Mouse (Mus musculus): ENCODE data around the gene Slc6a6.

The Slc6a6 gene

DNA sequence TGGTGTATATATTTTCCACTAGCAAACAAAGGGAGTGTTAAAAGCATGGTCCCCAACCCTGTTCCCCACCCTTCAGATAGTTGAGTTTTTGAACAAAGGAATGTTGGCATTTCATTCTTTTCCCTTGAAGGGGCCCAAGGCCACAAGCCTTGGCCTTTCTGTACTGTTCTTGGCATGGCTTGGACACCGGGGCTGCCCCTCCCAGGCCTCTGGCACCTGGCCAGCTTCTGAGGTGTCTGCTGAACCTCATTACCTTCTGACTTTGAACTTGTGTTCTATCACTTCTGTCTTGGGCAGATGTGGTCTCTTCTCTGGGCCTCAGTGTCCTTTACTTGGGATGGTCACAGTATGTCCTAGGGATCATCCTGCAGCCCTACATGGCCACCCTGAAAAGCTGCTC is 43.5 kb downstream of the Slc6a6 start:
- DNase-seq = no peak

DNA sequence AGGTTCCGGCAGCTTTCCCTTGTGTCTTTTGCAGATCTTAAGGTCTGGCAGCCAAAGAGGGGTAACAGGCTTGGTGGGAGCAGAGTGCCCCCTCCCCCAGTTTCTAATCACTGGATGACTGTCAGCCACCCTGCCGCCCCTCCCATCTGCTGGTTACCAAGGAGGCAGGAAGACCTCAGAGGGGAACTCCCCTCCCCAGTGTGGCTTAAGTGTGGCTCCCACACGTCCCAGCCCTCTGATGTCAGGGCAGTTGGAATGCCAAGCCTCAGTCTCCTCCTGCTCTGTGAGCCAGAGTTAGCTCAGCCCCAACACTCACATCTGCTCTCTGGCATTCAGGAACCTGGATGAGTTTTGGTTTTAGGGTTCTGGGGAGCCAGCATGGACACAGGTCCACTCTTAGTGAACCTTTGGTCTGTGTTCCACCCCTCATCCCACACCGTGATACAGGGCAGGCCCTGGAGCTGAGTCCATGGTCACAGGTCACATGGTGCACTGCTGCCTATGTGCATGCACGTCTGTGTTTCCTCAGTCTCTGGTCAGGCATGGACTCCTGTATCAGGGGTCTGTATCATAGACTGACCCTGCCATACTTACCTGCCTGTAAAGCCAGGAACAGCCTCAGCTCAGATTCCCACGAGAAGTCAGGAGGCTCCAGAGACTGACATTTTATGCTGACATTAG is 45.2 kb downstream of the Slc6a6 start:
- DNase-seq = no peak

DNA sequence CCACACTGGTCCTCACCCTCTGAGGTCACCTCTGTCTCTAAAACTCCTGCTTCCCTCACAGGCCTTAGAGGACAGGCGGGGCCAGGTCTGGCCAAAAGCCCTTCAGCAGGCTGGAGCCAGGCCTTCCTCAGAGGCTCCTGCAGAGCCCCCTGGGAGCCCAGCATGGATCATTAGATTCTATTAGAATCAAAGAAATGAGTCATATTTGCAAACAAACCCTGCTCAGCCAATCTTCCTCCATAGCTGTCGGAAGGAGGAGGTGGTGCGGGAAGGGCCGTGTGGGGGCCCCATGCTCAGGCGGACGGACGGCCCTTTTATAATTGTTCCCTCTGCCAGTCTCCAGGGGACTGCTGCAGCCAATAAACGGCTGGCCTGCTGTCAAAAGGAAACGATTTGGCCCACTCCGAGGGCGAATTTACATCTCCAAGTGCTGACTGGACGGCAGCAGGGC is 45.8 kb downstream of the Slc6a6 start:
- peak; percentile 84 for DNase-seq

DNA sequence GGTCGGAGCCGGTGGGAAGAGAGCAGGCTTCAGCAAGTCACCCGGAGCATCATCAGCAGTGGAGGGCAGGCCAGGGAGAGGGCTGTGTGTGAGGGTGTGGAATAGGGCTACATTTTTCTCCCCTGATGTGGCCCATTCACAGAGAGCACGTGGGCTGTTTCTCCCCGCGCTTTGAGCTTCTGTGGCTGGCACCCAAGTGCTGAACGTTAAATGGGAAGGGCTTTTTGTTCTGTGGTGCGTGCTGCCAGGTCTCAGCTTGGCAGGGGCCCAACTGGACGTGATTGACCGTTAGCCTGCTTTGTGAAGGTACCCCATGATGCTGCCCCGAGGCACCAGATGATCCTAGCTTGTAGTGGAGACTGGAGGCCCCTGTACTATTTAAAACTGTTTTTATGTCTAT is 48.3 kb downstream of the Slc6a6 start:
- DNase-seq = no peak

DNA sequence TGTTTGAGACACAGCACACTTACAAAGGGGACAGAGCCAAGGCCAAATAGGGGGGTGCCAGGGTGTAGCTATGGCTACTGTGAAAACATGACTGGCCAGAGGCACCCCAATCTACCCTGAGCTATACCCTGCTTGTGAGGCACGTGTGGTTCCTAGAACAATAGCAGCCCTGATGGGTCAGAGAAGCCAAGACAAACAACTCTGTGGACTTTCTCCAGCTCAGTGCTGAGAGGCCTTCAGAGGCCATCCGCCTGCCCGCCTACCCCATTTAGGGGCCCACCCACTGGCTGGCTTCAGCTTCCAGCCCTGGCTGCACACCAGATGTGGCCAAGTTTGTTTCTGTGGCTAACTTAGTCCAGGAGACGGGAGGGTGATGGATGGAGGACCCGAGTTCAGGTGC is 52.6 kb downstream of the Slc6a6 start:
- DNase-seq = peak; percentile 91

DNA sequence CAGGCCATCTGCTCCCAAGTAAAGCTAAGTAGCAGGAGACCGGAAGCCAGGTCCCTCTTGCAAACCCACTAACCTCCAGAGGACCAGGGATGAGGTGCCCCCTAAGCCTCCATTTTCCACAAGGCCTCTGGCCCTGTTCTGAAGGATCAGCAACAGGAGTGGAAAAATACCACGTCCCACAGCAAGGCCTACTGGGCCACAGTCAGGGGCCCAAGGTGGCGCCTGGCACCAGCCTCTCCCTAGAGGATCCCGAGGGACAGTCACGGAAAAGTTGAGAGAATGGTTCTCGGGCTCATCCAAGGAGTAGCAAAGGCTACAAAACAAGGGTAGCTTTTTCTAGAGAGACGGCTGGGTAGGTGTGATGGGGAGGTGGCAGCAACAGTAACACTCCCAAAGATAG is 53.6 kb downstream of the Slc6a6 start:
- no peak for DNase-seq

DNA sequence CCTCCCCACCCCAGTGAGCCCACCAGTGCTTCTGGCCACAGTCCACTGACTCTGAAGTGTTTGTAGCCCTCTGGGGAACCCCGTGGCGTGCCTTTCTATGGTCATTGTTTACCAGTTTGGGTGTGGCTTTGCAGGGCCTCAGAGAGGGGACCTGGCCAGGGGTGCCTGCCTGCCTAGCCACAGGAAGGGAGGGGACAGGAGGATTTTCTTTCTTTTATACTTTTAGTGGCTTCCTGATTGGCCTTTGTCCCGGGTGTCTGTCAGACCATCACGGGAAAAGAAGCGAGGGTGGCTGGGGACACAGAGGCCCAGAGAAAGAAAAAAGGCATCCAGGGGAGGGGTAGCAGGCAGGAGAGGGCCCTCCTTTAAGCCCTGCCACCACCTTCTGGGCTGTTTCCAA is 54.2 kb downstream of the Slc6a6 start:
- DNase-seq = peak; percentile 71

DNA sequence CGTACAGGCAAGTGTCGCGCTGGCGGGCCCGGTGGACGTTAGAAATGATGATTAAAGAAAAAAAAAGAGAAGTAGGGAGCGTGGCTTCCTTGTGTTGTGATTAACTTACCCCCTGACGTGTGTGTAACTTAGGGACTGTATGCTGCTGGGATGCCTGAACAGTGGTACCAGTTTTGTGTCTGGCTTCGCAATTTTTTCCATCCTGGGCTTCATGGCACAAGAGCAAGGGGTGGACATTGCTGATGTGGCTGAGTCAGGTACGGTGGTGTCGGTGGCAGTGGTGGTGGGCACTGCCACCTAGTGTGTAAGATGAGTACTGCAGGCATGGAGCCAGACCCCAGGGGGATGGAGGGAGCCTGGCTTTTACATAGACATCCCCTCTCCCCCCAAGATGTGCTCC is 57.2 kb downstream of the Slc6a6 start:
- DNase-seq = peak; percentile 61

DNA sequence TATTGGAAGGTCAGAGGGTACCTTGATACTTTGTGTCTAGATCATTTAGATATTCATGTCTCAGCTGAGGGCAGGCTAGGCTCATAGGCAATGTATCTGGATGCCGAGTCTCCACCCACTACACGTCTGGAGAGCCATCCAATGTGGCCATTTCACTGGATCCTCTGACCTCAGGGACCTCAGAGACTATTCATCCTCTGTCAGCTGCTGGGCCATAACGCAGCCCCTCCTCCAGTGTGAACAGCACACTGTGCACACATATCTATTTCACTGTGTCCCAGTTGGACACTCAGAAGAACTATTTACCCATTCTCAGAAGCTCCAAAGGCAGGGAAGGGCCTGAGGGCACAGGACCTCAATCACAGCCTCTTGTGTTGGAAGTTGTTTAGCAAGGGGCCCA is 58.6 kb downstream of the Slc6a6 start:
- no peak for DNase-seq

DNA sequence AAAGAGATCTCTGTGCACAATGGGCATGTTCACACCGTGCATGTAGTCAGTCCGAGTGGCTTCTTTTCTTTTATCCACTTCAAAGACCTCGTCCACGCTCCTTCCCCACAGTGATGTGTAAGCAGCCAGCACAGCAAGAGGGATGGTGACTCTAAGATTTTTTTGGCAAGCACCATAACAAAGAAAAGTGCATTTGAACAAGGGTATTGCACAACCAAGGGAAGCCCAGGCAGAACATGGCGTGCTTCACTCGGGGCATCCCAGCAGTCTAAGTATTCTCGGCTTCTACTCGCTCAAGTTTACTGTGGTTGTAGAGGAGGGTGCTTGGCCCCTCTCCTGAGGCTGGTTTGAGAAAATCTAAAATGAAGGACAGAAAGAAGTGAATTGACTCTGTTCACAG is 59.1 kb downstream of the Slc6a6 start:
- no peak for DNase-seq

DNA sequence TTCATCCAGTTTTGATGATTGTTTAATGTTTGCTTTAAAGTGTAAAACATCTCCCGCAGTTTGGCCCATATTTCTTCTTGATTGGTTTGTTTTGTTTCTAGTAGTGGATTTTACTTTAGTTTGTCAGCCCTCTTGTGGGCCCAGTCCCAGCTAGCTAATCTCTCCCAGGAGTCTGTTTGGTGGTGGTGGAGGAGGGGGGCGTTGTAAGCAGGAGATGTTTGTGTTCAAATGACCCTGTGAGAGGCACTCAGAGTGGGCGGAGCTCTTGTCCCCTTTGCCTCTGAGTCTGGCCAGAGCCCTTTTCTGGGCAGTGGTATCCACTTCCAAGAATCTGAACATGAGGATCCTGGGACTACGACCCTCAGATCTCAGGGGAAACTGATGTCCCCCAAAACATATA is 60.0 kb downstream of the Slc6a6 start:
- DNase-seq = no peak

DNA sequence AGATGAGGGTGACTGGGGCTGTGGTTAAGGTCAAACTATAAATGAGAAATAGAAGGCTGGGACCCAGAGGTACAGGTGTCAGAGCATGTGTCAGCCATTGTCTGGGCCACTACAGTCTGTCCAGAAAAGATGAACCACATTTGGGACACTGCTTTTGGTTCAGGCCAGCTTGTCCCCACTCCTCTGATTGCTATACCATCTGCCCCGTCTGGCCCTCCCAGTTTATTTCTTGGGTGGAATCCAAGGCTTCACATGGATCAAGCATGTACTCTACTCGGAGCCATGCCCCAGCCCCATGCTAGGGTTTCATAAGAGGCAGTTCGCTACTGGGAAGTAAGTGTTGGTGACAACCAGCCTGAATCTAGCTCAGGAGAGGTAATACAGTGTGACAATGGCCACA is 61.4 kb downstream of the Slc6a6 start:
- DNase-seq = no peak

DNA sequence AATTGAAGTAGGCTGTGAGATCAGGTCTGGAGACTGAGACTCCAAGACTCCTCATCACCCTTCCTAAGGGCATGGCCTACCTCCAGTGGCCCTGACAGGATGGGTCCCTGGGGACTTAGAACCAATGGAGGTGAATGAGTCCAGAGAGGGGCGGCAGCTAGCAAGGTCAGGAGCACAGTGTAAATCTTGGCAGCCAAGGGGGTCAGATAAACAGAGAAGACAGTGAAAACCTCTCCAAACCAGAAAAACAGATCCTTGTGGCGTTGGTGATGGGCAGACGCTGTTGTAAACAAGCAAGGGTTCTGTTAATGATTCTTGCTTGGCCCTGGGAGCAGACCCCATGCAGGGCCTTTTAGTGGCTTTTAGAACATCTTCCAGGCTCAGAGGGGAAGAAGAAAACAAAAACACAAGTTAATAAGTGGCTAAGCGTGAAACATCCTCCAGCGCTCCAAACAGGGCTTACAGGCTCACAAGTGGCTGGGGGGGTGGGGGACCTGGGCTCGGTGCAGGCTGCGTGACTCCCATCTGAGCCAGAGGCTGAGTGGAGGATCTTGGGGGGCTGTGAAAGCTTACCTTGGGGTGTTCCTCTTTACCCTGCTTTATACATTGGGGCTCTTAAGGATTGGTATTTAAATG is 62.2 kb downstream of the Slc6a6 start:
- DNase-seq = no peak

DNA sequence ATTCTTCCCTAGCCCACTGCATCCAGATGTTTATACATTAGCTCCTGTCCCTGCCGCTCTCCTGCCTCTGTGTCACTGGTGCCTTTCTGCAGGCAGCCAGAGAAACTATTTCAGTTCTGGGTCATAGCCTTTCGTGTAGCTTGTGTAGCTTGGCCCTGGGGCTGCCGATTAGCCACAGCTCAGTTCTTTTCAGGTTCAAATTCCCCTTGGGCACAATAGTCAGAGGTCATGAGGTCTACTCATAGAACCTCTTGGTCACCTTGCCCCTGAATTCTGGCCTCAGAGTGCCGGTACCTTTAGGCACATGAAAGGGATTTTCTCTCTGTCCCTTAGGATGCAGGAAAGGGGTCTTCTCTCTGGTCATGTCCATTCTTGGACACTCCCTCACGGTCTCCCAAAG is 62.9 kb downstream of the Slc6a6 start:
- DNase-seq = no peak

DNA sequence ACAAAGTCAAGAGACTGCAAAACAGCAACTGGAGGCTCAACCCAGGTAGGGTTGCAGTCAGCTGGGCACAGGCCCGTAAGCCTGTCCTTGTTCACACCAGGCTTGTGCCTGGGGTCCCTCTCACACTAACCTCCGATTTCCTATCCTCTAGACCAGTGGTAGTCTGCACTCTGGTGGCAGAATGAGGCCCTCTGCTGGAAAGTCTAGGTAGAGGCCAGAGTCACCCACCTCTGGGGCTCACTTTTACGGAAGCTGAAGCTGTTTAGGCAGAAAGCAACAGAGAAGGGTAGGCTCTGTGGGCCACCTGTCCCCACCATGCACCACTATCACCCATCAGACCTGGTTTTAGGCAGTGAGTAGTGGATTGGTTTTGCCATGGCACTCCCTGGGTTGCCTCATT is 67.1 kb downstream of the Slc6a6 start:
- peak; percentile 43 for DNase-seq

DNA sequence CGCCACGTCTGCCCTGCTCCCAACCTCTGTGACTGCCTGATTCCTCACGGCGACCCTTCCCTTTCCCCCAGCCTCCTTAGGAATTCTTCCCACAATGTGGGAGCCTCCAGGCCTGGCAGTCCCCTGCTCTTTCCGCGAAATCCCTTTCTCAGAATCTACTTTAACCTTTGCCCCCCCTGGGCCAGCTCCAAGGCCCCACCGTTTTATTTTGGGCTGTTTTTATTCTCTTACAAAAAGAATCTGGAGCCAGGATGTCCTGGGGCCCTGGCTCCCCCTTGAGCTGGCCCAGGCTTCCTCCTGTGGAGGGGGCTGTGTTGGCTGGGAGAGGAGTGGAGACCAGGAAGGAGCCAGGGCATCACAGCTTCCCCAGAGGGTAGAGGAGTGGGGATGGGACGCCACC is 69.0 kb downstream of the Slc6a6 start:
- no peak for DNase-seq

DNA sequence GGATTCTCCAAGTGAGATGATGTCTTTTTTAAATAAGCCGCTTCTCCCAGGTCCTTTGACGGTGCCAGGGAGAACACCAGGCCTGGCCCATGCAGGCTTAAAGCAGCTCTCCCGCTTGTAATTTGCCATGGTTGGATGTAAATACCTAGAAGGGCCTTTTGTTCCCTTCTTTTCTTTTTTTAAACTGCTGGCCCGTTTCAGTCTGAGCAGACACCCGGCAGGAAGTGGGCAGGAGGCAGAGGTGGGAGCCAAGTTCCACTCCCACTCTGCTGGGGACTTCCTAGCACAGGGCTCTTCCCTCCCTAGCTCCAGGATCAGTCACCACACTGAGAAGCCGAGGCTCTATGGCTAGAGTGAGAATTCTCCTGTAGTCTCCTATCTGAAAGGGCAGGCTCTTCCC is 70.2 kb downstream of the Slc6a6 start:
- no peak for DNase-seq

DNA sequence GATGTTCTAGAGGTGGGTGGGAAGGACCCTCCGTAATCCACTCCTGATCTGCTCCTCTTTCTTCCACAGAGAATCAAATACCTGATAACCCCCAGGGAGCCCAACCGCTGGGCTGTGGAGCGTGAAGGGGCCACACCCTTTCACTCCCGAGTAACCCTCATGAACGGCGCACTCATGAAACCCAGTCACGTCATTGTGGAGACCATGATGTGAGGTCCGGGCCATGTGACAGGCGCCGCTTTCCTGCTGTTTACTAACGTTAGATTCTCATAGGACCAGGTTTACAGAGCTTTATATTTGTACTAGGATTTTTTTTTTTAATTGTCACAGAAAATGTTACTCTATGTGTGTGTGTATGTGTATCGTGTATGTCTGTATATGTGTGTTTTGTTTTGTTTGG is 71.0 kb downstream of the Slc6a6 start:
- no peak for DNase-seq

DNA sequence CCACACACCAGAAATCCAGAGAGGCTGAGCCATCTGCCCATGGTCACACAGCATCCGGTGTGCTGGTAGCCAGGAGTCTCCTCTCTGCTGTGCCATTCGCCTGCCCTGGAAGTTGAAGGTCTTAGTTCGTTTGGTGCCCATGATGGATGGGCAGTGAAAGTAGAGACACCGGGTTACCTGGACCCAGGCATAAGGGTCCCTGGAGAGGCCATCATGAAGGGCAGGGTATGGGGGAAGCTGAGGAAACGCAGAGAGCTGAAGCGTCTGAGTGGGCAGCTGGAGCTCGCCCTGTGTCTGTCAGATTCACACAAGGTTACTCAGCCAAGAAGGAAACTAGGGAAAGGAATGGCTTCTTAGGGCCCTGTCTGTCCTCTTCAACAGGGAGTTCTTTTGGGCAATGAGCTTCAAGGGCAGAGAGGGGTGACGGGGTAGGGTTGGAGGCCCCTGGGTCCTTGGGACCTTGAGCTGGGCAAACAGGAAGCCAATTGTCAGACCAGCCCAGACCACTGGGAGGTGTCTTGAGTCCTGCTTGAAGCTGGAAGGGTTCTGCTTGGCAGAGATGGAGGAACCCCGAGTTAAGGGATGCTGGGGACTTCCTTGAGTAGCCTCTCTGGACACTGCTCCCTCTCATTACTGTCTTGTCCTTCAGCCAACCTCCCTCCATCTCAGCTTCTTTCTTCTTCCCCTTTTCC is 78.3 kb downstream of the Slc6a6 start:
- DNase-seq = no peak

DNA sequence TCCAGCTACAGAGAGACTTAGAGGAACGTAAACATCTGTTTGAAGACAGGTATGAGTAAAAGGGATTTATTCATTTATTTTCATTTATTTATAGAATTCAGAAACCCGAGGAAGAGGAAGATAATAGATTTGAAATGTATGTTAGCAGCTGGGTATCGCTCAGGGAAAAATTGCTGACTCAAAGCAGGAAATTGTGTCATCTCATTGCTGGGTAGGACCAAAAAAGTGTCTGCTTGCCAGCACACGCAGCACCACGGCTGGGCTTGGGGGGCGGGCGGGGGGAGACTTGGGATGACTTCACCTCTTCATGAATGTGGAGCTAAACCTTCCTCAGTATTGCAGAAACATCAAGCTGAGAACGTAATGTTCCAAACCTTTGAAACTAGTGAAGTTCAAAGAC is 83.7 kb downstream of the Slc6a6 start:
- no peak for DNase-seq

DNA sequence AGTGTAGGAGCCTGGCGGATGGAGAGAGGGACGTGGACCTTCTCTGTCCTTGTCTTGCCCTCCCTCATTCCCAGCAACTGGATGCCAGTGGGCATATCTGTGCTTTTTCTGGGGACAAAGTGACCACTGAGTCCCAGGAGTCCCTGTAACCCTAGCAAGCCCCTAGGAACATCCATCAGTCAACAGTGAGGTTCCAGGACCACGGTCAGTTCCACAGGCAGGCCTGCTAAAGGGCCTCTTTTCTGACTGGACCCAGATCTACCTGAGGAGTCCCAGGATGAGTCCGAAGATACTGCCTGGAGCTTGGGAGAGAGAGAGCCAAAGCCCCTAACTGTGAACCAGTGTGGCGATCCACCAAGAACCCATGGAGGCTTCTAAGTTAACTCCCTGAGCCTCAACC is 90.1 kb downstream of the Slc6a6 start:
- no peak for DNase-seq

DNA sequence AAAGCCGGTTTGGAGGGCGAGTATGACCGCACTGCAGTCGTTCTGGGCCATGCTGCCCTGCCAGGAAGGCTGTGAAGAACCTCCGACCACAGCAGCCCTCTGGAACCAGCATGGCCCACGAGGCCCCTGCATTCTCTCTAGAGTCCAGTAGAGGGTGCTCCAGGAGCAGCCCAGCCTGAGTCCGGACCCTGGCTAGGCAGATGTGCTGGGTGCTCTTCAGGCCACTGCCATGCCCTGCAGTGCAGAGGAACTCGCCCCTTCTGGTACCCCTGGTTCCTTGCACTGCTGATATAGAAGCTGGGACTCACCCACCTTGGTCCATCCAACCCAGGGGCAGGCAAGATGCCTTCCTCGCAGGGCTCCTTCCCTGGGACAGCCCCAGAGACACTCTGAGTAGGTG is 92.7 kb downstream of the Slc6a6 start:
- peak; percentile 51 for DNase-seq

DNA sequence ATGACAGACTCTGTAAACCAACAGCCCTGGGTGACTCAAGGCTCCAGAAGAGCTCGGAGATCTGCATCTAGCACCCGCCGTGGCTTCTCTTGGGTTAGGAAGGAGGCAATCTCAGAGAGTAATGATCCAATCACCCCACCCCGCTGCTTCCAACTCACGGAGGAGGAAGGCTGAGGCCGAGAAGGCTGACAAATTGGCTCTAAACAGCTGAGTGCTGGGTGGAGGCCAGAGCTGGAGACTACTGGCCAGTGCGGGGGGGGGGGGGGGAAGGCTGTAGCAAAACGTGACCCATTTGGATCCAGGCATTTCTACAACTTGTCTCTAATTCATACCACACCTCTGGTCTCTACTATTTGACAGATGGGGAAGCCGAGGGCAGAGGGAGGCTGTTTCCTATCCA is 95.4 kb downstream of the Slc6a6 start:
- DNase-seq = peak; percentile 9

DNA sequence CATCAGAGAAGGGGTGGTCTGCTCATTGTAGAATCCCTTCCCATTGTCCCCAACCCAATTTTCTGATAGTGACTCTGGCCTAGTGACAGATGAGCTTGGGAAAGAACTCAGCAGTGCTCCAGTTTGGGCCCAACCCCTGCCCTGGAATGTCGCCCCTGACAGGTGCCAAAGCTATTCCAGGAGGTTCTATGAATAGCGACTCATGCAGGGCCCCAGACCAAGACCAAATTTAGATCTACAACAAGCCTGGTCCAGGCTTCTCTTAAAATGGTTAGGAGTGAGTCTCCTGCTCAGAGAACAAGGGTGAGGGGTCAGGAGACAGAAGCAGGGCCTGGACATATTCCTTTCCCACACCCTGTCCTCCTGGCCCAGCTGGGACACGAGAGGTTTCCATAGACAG is 101.2 kb downstream of the Slc6a6 start:
- DNase-seq = no peak
